Mouse (Mus musculus) kidney, postnatal 14 days (tissue): Measurements from ENCODE around the gene Fkbp11.

ENCODE experiments used
- DNase-seq: peaks from one replicate; pipeline ENCODE4 v3.0.0; 2022; ENCODE audit warnings: mixed read lengths

Gene Fkbp11

DNA sequence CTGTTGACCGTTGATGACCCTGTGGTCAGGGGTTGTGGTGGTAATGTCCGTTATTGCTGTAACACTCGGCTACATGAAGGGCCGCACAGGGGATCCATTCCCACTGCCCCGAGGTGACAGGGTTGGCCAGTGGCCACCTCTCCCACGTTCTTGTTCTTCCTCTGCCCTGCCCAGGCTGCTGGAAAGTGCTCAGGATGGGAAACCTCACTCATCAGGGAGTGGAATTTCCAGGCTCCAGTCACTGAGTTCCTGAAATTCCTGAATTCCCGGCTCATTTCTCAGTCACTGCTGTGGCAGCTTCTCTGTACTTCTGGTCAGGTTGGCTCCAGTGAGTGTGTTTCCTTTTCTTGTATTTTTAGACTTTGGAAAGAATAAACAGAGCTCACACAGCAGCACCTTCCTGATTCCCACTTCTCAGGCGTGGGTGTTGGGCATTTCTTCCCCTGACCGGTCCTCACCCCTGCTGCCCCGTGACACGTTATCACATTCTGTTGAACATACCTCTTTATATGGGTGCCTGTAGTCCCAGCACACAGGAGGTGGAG lies 35.8 kb downstream of the Fkbp11 start:
- peak; percentile 79 for DNase-seq

- peak; percentile 43 for DNase-seq
These were observed 36.4 kb downstream of the Fkbp11 start for GRCm38 (mm10) chr15:98691486-98692147.

- no peak for DNase-seq
These were observed 38.3 kb downstream of the Fkbp11 start for GRCm38 (mm10) chr15:98689682-98690081.

DNA sequence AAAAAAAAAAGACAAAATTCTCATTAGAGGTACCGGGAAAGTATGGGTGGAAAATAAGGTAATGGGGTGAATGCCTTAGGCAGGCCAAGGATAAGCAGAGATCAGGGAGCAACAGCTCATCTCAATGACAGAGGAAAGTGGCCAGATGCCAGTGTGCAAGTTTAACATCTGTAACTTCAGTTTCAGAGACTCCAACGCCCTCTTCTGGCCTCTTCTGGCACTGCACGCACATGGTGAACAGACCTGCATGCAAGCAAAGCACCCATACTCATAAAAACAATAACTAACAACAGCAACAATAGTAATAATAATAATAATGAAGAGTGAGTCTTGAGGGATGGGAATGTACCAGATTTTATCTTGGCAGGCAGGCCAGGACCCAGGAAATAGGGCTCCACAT lies 42.1 kb downstream of the Fkbp11 start:
- DNase-seq: no peak

- no peak for DNase-seq
These were observed 44.3 kb downstream of the Fkbp11 start for GRCm38 (mm10) chr15:98683746-98684145.

GRCm38 (mm10) chr15:98683177-98683576 lies 44.8 kb downstream of the Fkbp11 start:
- no peak for DNase-seq

GRCm38 (mm10) chr15:98681633-98682032 lies 46.4 kb downstream of the Fkbp11 start:
- no peak for DNase-seq

- DNase-seq: no peak
These were observed 47.3 kb downstream of the Fkbp11 start for GRCm38 (mm10) chr15:98680660-98681059.

- DNase-seq: no peak
These were observed 50.0 kb downstream of the Fkbp11 start for GRCm38 (mm10) chr15:98677977-98678376.

GRCm38 (mm10) chr15:98676940-98677728 lies 50.9 kb downstream of the Fkbp11 start, which contains the start of gene Rnd1:
TSS of gene Rnd1 (minus strand) at chr15:98677461.
- peak; percentile 92 for DNase-seq

DNA sequence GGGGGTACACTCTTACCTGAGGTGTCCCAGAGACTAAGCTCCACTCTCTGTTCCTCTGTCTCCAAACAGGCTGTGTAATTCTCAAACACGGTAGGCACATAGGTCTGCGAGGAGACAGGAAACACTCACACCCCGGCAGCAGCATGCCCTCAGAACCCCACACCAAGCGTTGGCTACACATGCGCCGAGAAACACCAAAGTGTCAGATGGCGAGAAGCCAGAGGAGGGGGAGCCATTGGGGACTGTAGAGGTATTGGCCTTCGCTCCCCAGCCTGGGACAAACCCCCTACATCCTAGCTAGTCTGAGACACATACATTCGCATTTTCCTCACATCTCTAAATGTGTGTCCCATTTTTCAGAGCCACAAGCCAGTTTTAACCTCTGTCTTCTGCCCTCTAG lies 51.5 kb downstream of the Fkbp11 start:
- no peak for DNase-seq

DNA sequence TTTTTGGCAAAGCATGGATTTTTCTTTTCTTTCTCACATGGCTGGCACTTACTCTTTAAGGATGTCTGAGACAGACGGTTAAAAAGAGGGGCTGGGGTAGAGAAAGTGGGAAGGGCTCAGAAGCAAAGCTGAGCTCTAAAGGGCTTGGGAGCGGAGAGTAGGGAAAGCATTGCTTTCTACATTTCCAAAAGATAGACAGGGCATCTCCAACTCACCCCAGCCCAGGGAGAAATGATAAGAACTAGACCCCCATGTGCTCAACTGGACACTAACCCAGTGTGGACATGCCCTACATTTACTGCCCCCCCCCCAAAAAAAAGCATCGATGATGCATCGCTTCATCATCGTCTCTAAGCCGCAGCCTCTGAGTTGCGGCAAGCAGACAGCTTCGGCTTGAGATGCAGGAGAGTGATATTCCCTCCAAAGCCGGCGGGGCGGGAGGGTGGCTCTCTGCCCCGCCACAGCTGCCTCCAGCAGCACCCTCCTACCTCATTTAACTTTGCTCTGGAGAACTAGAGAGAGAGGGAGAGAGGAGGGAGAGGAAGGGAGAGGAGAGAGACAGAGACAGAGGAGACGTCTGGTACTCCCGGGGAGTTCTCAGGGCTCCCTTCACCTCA lies 52.3 kb downstream of the Fkbp11 start:
- DNase-seq: no peak

GRCm38 (mm10) chr15:98674994-98675545 lies 52.9 kb downstream of the Fkbp11 start:
- no peak for DNase-seq
